Mouse (Mus musculus) liver, embryonic 14.5 days (tissue): ENCODE measurements at regions not wholly inside any gene's neighbourhood (a gene's known extent, or its start where the extent isn't known, plus 50 kb on each side); places are given as distances from the start of the nearest gene placed in this dataset.

ENCODE experiments used
- ATAC-seq: fragments of 200-750 bp; cut with Nextera tagmentation; 2 replicates; pipeline ENCODE4 v1.8.0; 2017; ENCODE audit warnings: moderate number of reproducible peaks, mild to moderate bottlenecking, moderate library complexity; ENCODE audit not compliant: insufficient read depth
- DNase-seq, 3 experiments: peaks; one replicate each; pipeline ENCODE4 v3.0.0-alpha.2; 2012 to 2013; ENCODE audit warnings: low read depth in 3 of 3, low spot score in 3 of 3
- H3K27ac ChIP-seq: fragments of 300-500 bp; sonication (generic); 2 replicates; pipeline ENCODE4 v1.5.1; 2014; ENCODE audit warnings: moderate library complexity, mild to moderate bottlenecking, control low read depth, inconsistent platforms
- H3K27me3 ChIP-seq: fragments of 300-500 bp; sonication (generic); 2 replicates; pipeline ENCODE4 v1.6.1; 2014; ENCODE audit warnings: mild to moderate bottlenecking, low read length, moderate library complexity; ENCODE audit not compliant: control insufficient read depth, insufficient read depth
- H3K36me3 ChIP-seq: fragments of 300-500 bp; sonication (generic); replicated peaks from 2 replicates; pipeline ENCODE4 v1.6.1; 2014; ENCODE audit warnings: low read depth; ENCODE audit not compliant: control insufficient read depth, insufficient read depth
- H3K4me1 ChIP-seq, 2 experiments: fragments of 200-500 bp in 1 of 2; fragments of 300-500 bp in 1 of 2; sonication (generic) in 1 of 2; replicated peaks; 2 replicates each; pipeline ENCODE4 v1.6.1; 2012 to 2014; ENCODE audit warnings: antibody characterized with exemption in 1 of 2, inconsistent platforms in 1 of 2, low read length in 1 of 2; ENCODE audit not compliant: control insufficient read depth in 2 of 2, insufficient read depth in 2 of 2
- H3K4me2 ChIP-seq: fragments of 300-500 bp; sonication (generic); 2 replicates; pipeline ENCODE4 v1.6.1; 2014; ENCODE audit warnings: low read depth, mild to moderate bottlenecking, control low read depth, moderate library complexity
- H3K4me3 ChIP-seq, 2 experiments: fragments of 200-500 bp in 1 of 2; fragments of 300-500 bp in 1 of 2; sonication (generic) in 1 of 2; 2 replicates each; pipeline ENCODE4 v1.5.1; 2012 to 2014; ENCODE audit warnings: low read depth in 2 of 2, low read length in 2 of 2, mild to moderate bottlenecking in 2 of 2, control low read depth in 1 of 2, inconsistent platforms in 1 of 2, moderate library complexity in 1 of 2; ENCODE audit not compliant: insufficient read depth in 1 of 2
- H3K9ac ChIP-seq: fragments of 300-500 bp; sonication (generic); replicated peaks from 2 replicates; pipeline ENCODE4 v1.6.1; 2014; ENCODE audit warnings: mild to moderate bottlenecking, control low read depth, moderate library complexity
- H3K9me3 ChIP-seq: fragments of 300-500 bp; sonication (generic); 2 replicates; pipeline ENCODE4 v1.6.1; 2016; ENCODE audit warnings: low read length, mixed read lengths; ENCODE audit not compliant: control insufficient read depth
- CTCF ChIP-seq: IDR thresholded peaks from 2 replicates; pipeline ENCODE4 v1.5.1; 2016; ENCODE audit warnings: antibody characterized with exemption, low read depth, control low read depth
- EP300 ChIP-seq: IDR thresholded peaks from 2 replicates; pipeline ENCODE4 v1.6.1; 2016; ENCODE audit warnings: antibody characterized with exemption, low read depth
- WGBS: fragments of 180-500 bp; shearing (Covaris S2); extraction: QIAGEN DNeasy Blood & Tissue Kit; methylation state at CpG from one replicate; pipeline ENCODE4 v1.1.7; 2014; ENCODE audit not compliant: insufficient replicate concordance; 5-methylcytosine and 5-hydroxymethylcytosine counted together

GRCm38 (mm10) chr15:69346065-69346464 lies 2845.4 kb upstream of the Lrrc6 start:
- no peak for ATAC-seq
- Histone ChIP-seq H3K27ac (no peak overlapping the region), H3K9me3 (no peaks in the 10 kb centered on the region), H3K36me3 (no peaks in the 10 kb centered on the region), H3K9ac (no peak overlapping the region), H3K27me3 (no peaks in the 10 kb centered on the region), H3K4me1 (no peaks in the 10 kb centered on the region), H3K4me3 (no peak overlapping the region), H3K4me2 (no peak overlapping the region)
- WGBS = 48% methylated on average over 1 of the region's 1 CpGs
- TF ChIP-seq CTCF = no peak
- no peak for TF ChIP-seq EP300
- no peak for DNase-seq

GRCm38 (mm10) chr15:69342759-69343158 lies 2842.0 kb upstream of the Lrrc6 start:
- DNase-seq (no peak), ATAC-seq (no peak)
- H3K9ac ChIP-seq = no peak overlapping the region
- no peaks in the 10 kb centered on the region for H3K9me3 ChIP-seq
- no peaks in the 10 kb centered on the region for H3K27me3 ChIP-seq
- no peak overlapping the region for H3K27ac ChIP-seq
- H3K4me1 ChIP-seq = no peaks in the 10 kb centered on the region
- TF ChIP-seq CTCF (no peak), EP300 (no peak)
- no peaks in the 10 kb centered on the region for H3K36me3 ChIP-seq
- H3K4me2 ChIP-seq = no peak overlapping the region
- H3K4me3 ChIP-seq = no peak overlapping the region
- 40% methylated on average over 2 of the region's 2 CpGs for WGBS

- Histone ChIP-seq H3K4me3 (no peak overlapping the region), H3K9me3 (no peaks in the 10 kb centered on the region), H3K9ac (no peak overlapping the region), H3K27ac (no peak overlapping the region), H3K4me2 (no peak overlapping the region), H3K36me3 (no peaks in the 10 kb centered on the region), H3K4me1 (no peaks in the 10 kb centered on the region), H3K27me3 (no peaks in the 10 kb centered on the region)
- TF ChIP-seq CTCF (no peak), EP300 (no peak)
- ATAC-seq (no peak), DNase-seq (no peak)
- 41% methylated on average over 2 of the region's 2 CpGs for WGBS
Measured at GRCm38 (mm10) chr15:69336491-69336890, 2835.8 kb upstream of the Lrrc6 start.

- no peak for DNase-seq
- no peaks in the 10 kb centered on the region for H3K9me3 ChIP-seq
- no peak overlapping the region for H3K4me3 ChIP-seq
- ATAC-seq = no peak
- H3K36me3 ChIP-seq = no peaks in the 10 kb centered on the region
- TF ChIP-seq EP300 = no peak
- no peak for TF ChIP-seq CTCF
- H3K9ac ChIP-seq = no peak overlapping the region
- no peak overlapping the region for H3K27ac ChIP-seq
- no peak overlapping the region for H3K4me2 ChIP-seq
- no peaks in the 10 kb centered on the region for H3K4me1 ChIP-seq
- no peaks in the 10 kb centered on the region for H3K27me3 ChIP-seq
Measured at GRCm38 (mm10) chr15:69326537-69326936, 2825.8 kb upstream of the Lrrc6 start.

GRCm38 (mm10) chr15:69303100-69303499 lies 2802.4 kb upstream of the Lrrc6 start:
- 32% methylated on average over 5 of the region's 5 CpGs for WGBS

More at GRCm38 (mm10) chr15:69303100-69303499, 2802.4 kb upstream of the Lrrc6 start:
- Histone ChIP-seq H3K4me3 (no peak overlapping the region), H3K4me2 (no peak overlapping the region), H3K36me3 (no peaks in the 10 kb centered on the region), H3K4me1 (no peaks in the 10 kb centered on the region), H3K9me3 (no peaks in the 10 kb centered on the region), H3K27me3 (no peaks in the 10 kb centered on the region), H3K9ac (no peak overlapping the region), H3K27ac (no peak overlapping the region)
- DNase-seq (no peak), ATAC-seq (no peak)
- TF ChIP-seq EP300 = no peak
- no peak for TF ChIP-seq CTCF
